Mouse (Mus musculus) erythroblast, embryonic 14.5 days (primary cell): ENCODE results near the gene Spin1.

Experiments used
- GATA1 ChIP-seq: IDR thresholded peaks from 2 replicates; pipeline ENCODE4 v1.6.1; 2012; ENCODE audit warnings: low read length, inconsistent platforms, mixed read lengths
- TAL1 ChIP-seq: IDR thresholded peaks from 3 replicates; pipeline ENCODE4 v1.6.1; 2012; ENCODE audit warnings: low read length, inconsistent platforms, mixed read lengths

DNA sequence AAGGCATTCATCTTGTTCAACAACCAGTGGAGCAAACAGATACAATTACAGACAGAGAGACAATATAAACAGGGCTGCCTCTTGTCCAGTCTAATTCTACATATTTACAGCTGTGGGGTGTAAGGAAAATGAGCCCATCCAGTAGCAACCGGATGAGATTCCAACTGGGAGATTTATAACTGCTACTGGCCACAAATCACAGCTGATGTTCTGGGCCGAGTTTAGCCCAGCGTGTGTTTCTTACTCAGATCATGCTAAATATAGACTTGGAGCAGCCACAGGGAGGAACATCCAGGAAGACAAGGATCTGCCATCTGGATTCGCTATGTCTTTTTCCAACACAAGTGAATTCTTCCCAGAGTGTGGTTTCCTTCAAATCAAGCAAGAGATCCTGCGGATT, 97.5 kb downstream of the Spin1 start:
- TF ChIP-seq GATA1 (no peak), TAL1 (no peak)
